Mouse (Mus musculus) stomach, postnatal 0 days (tissue): ENCODE measurements around the gene Gmfg.

Experiments used
- CTCF ChIP-seq: IDR thresholded peaks from 2 replicates; pipeline ENCODE4 v1.5.1; 2016; ENCODE audit warnings: antibody characterized with exemption, low read depth, mild to moderate bottlenecking, moderate library complexity
- EP300 ChIP-seq: optimal IDR thresholded peaks from 2 replicates; pipeline ENCODE3; 2016; ENCODE audit warnings: antibody characterized with exemption

DNA sequence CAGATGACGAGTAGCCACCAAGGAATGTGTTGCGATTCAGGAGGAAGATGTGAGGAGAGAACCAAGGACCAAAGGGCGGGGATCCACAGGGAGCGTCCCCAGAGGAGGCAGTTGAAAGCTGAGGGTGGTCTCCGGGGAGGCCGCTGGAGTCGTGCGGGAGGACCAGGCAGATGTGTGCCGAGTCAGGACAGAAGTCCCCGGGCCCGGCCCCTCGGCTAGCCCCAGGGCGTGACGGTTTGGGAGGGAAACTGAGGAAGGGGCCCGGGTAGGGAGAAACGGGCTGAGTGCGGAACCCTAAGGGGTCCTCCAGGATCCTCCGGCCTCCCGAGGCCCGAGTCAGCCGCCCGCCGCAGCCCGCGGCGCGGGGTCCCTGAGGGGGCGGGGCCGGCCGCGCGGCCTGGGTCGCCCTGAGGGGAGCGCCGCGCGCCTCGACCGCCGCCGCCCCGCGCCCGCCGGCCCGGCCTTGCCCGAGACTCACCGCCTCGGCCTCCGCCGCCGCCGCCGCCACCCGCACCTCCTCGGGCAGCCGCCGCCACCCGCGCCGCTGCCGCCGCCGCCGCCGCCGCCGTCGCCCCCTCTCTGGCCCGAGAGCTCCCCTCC lies 1.5 kb upstream of the Gmfg start:
- TF ChIP-seq CTCF (no peak), EP300 (no peak)
